Mouse (Mus musculus) forebrain, embryonic 16.5 days (tissue): ENCODE measurements around the gene Lgals1. TPM values are rescaled to one million over a fixed set of nuclear protein-coding genes. Genes with fewer than 3 reads are reported as not detected.

Experiments used
- ATAC-seq: fragments of 200-750 bp; cut with Nextera tagmentation; 2 replicates; pipeline ENCODE4 v1.8.0; 2017; ENCODE audit warnings: mild to moderate bottlenecking, moderate library complexity
- H3K27ac ChIP-seq: fragments of 300-500 bp; sonication (generic); 2 replicates; pipeline ENCODE4 v1.5.1; 2014; ENCODE audit warnings: low read length, control low read depth
- H3K27me3 ChIP-seq: fragments of 300-500 bp; sonication (generic); replicated peaks from 2 replicates; pipeline ENCODE4 v1.6.1; 2014; ENCODE audit warnings: low read length; ENCODE audit not compliant: control insufficient read depth, insufficient read depth
- H3K36me3 ChIP-seq: fragments of 300-500 bp; sonication (generic); 2 replicates; pipeline ENCODE4 v1.6.1; 2014; ENCODE audit not compliant: control insufficient read depth, insufficient read depth
- H3K4me1 ChIP-seq: fragments of 300-500 bp; sonication (generic); replicated peaks from 2 replicates; pipeline ENCODE4 v1.6.1; 2014; ENCODE audit warnings: low read length; ENCODE audit not compliant: control insufficient read depth, insufficient read depth
- H3K4me2 ChIP-seq: fragments of 300-500 bp; sonication (generic); 2 replicates; pipeline ENCODE4 v1.6.1; 2014; ENCODE audit warnings: mild to moderate bottlenecking, low read length, control low read depth
- H3K4me3 ChIP-seq: fragments of 300-500 bp; sonication (generic); replicated peaks from 2 replicates; pipeline ENCODE4 v1.5.1; 2014; ENCODE audit warnings: mild to moderate bottlenecking, low read length, control low read depth
- H3K9ac ChIP-seq: fragments of 300-500 bp; sonication (generic); replicated peaks from 2 replicates; pipeline ENCODE4 v1.6.1; 2014; ENCODE audit warnings: low read depth, low read length, control low read depth
- H3K9me3 ChIP-seq: fragments of 300-500 bp; sonication (generic); 2 replicates; pipeline ENCODE4 v1.6.1; 2016; ENCODE audit warnings: low read length; ENCODE audit not compliant: control insufficient read depth
- WGBS: fragments of 180-500 bp; shearing (Covaris S2); extraction: QIAGEN DNeasy Blood & Tissue Kit; methylation state at CpG from one replicate; pipeline ENCODE4 v1.1.7; 2014; 5-methylcytosine and 5-hydroxymethylcytosine counted together
- microRNA-seq: library from miRNA; unstranded; fragments of <30 nt; microRNA quantifications from one replicate; pipeline ENCODE4, GENCODE M21; 2017
- polyA plus RNA-seq: library from polyadenylated mRNA; unstranded; fragments of >200 nt; fragmentation: Nextera tagmentation; extraction: Ambion mirVana; gene quantifications from 2 replicates; pipeline ENCODE4 v1.2.1, GENCODE M21; 2015

Lgals1 gene
- polyA plus RNA-seq, 1 experiment from 2014 or later = 51.9 TPM

DNA sequence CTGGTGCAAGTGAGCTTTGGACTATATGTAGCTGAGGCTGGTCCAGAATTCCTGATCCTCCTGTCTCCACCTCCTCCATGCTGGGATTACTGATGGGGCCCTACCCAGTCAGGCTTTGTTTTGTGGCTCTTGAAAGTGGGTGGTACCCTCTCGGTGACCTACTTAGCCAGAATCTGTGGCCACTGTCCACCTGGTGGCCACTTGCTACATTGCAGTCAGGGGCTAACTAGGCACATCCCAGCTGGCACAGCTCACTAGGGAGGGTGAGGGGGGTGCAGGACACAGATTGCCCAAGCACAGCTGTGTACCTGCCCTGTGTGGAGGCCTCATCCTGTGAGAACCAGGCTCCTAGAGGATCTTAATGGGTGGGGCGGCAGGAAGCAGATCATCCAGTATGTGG is 36.4 kb downstream of the Lgals1 start:
- no peak overlapping the region for H3K4me3 ChIP-seq
- H3K4me1 ChIP-seq = no peaks in the 10 kb centered on the region
- H3K9ac ChIP-seq = no peak overlapping the region
- H3K27ac ChIP-seq = no peak overlapping the region
- H3K4me2 ChIP-seq = no peak overlapping the region
- no peaks in the 10 kb centered on the region for H3K27me3 ChIP-seq
- H3K36me3 ChIP-seq = peaks cover 23% of the 10 kb centered on the region
- 28% methylated on average over 2 of the region's 2 CpGs for WGBS
- no peak for ATAC-seq
- no peaks in the 10 kb centered on the region for H3K9me3 ChIP-seq

- Histone ChIP-seq H3K27me3 (no peaks in the 10 kb centered on the region), H3K9ac (no peak overlapping the region), H3K9me3 (no peaks in the 10 kb centered on the region), H3K36me3 (peaks cover 14% of the 10 kb centered on the region), H3K4me1 (no peaks in the 10 kb centered on the region), H3K27ac (no peak overlapping the region), H3K4me3 (no peak overlapping the region), H3K4me2 (no peak overlapping the region)
- no peak for ATAC-seq
- 85% methylated on average over 6 of the region's 6 CpGs for WGBS
Measured at GRCm38 (mm10) chr15:78971626-78972025, 45.1 kb downstream of the Lgals1 start.

DNA sequence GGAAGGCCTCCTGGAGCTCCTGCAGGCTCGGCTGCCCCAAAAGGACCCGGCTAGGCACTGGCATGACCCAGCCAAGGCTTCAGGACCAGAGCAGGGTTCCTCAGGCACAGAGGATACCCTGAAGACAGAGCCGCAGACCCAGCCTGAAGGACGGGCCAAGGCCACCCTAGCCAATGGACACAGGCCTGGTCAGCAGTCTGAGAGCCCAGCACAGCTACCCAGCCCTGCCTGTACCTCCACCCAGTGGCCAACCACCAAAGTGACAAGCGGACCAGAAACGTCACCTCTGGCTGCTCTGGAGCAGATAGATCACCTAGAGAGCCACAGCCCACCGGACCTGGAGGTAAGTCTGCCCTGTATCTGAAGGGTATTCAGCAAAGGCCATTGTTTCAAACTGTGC is 47.4 kb downstream of the Lgals1 start:
- Histone ChIP-seq H3K36me3 (peaks cover 3% of the 10 kb centered on the region), H3K4me1 (peaks cover 2% of the 10 kb centered on the region; the same call in 1 of the 2 replicates), H3K9ac (no peak overlapping the region), H3K4me3 (no peak overlapping the region), H3K27me3 (no peaks in the 10 kb centered on the region), H3K27ac (no peak overlapping the region), H3K4me2 (no peak overlapping the region), H3K9me3 (no peaks in the 10 kb centered on the region)
- WGBS = 80% methylated on average over 7 of the region's 7 CpGs
- ATAC-seq = no peak

DNA sequence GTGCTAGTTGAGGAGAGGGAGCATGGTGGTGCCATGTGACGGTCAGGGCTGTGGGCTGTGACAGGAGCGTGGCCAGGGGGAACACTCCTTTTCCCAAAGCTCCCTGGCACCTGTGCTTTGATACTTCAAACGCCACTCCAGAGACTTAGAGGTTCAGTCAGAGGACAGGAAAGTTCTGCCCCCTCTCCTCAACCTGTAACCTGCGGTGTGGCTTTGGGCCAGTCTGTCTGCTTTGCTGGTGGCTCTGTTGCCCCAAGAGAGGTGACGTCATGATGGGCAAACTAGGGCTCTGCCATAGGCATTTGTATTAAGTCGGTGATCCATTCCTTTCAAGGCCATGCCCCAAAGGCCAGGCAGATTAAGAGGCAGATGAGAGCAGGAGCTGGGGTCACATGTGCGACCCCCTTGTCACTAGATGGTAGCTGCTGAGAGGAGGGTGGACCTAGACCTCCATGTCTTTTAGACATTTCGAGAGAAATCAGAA is 51.2 kb downstream of the Lgals1 start:
- no peak for ATAC-seq
- Histone ChIP-seq H3K9me3 (no peaks in the 10 kb centered on the region), H3K4me3 (no peak overlapping the region), H3K36me3 (peaks cover 3% of the 10 kb centered on the region; the same call in 1 of the 2 replicates), H3K9ac (no peak overlapping the region), H3K4me2 (no peak overlapping the region), H3K27ac (no peak overlapping the region), H3K4me1 (peaks cover 6% of the 10 kb centered on the region), H3K27me3 (no peaks in the 10 kb centered on the region)
- 95% methylated on average over 8 of the region's 8 CpGs for WGBS

GRCm38 (mm10) chr15:78978875-78979274 is 52.4 kb downstream of the Lgals1 start:
- no peak overlapping the region for H3K27ac ChIP-seq
- no peak overlapping the region for H3K9ac ChIP-seq
- peaks cover 18% of the 10 kb centered on the region for H3K4me1 ChIP-seq
- no peak for ATAC-seq
- H3K36me3 ChIP-seq = peaks cover 3% of the 10 kb centered on the region; the same call in 1 of the 2 replicates
- no peak overlapping the region for H3K4me3 ChIP-seq
- H3K4me2 ChIP-seq = no peak overlapping the region
- WGBS = 26% methylated on average over 4 of the region's 4 CpGs
- H3K27me3 ChIP-seq = no peaks in the 10 kb centered on the region
- H3K9me3 ChIP-seq = no peaks in the 10 kb centered on the region

Small RNAs within 50 kb of the gene (microRNA-seq; reads per million reads assigned to microRNA genes)
- gene Mir6955 = not detected

Other genes starting within 250 kb of the Lgals1 start
- gene Elfn2, start 208.0 kb upstream of the Lgals1 start, polyA plus RNA-seq = 6.4 and 8.2 TPM in 2 replicates
- gene Mfng, start 153.2 kb upstream of the Lgals1 start, polyA plus RNA-seq = 58.1 and 67.0 TPM in 2 replicates
- 1.3 and 1.4 TPM in 2 replicates for gene Card10, start 123.7 kb upstream of the Lgals1 start, polyA plus RNA-seq
- gene Cdc42ep1, start 84.1 kb upstream of the Lgals1 start, polyA plus RNA-seq = 9.7 and 11.0 TPM in 2 replicates
- gene Lgals2, start 71.2 kb upstream of the Lgals1 start, polyA plus RNA-seq = not detected in 2 replicates
- 61.3 and 67.4 TPM in 2 replicates for gene Gga1, start 49.5 kb upstream of the Lgals1 start, polyA plus RNA-seq
- 0.19 and 0.30 TPM in 2 replicates for gene Gm49510, start 27.1 kb upstream of the Lgals1 start, polyA plus RNA-seq
- 4.9 and 6.0 TPM in 2 replicates for gene Sh3bp1, start 27.0 kb upstream of the Lgals1 start, polyA plus RNA-seq
- gene Pdxp, start 12.8 kb upstream of the Lgals1 start, polyA plus RNA-seq = 96.4 and 102 TPM in 2 replicates
- 60.4 and 64.2 TPM in 2 replicates for gene Nol12, start 8.2 kb downstream of the Lgals1 start, polyA plus RNA-seq
- 42.7 and 49.7 TPM in 2 replicates for gene Triobp, start 21.0 kb downstream of the Lgals1 start, polyA plus RNA-seq
- gene H1f0, start 101.7 kb downstream of the Lgals1 start, polyA plus RNA-seq = 403 and 441 TPM in 2 replicates
- not detected in 2 replicates for gene Galr3, start 115.2 kb downstream of the Lgals1 start, polyA plus RNA-seq
- gene Ankrd54, start 136.2 kb downstream of the Lgals1 start, polyA plus RNA-seq = 54.9 and 58.1 TPM in 2 replicates
- gene Eif3l, start 148.5 kb downstream of the Lgals1 start, polyA plus RNA-seq = 188 and 205 TPM in 2 replicates
- 8.2 and 10.0 TPM in 2 replicates for gene Micall1, start 182.2 kb downstream of the Lgals1 start, polyA plus RNA-seq
- gene Polr2f, start 214.3 kb downstream of the Lgals1 start, polyA plus RNA-seq = 253 and 256 TPM in 2 replicates
- 11.7 and 13.1 TPM in 2 replicates for gene 1700088E04Rik, start 214.5 kb downstream of the Lgals1 start, polyA plus RNA-seq
- 2.0 and 2.2 TPM in 2 replicates for gene Sox10, start 238.5 kb downstream of the Lgals1 start, polyA plus RNA-seq